Mouse (Mus musculus) testis, adult 2 months (tissue): Measurements from ENCODE around the gene Fosl2.

Source experiments
- CTCF ChIP-seq: fragments of 200-500 bp; IDR thresholded peaks from 2 replicates; pipeline ENCODE4 v1.5.1; 2012; ENCODE audit warnings: low read depth, mild to moderate bottlenecking, inconsistent platforms, low read length, moderate library complexity; ENCODE audit not compliant: control insufficient read depth, insufficient read depth, insufficient replicate concordance
- POLR2A ChIP-seq: fragments of 200-500 bp; IDR thresholded peaks from 2 replicates; pipeline ENCODE4 v1.6.1; 2012; ENCODE audit warnings: low read depth, mild to moderate bottlenecking, inconsistent platforms, low read length, moderate library complexity; ENCODE audit not compliant: control insufficient read depth

- no peak for TF ChIP-seq POLR2A
- no peak for TF ChIP-seq CTCF
Measured at GRCm38 (mm10) chr5:32191259-32191658, 55.7 kb downstream of the Fosl2 start.
